Mouse (Mus musculus) forebrain, postnatal 0 days (tissue): ENCODE measurements around the gene Lcp1. TPM values are rescaled to one million over a fixed set of nuclear protein-coding genes. Genes with fewer than 3 reads are reported as not detected.
A peak's percentile ranks its signal among the peaks of the same experiment; 100 is the strongest.

Experiments used
- ATAC-seq: fragments of 200-750 bp; cut with Nextera tagmentation; 2 replicates; pipeline ENCODE4 v1.8.0; 2017; ENCODE audit warnings: mild to moderate bottlenecking, moderate library complexity
- DNase-seq: peaks from one replicate; pipeline ENCODE4 v3.0.0-alpha.2; 2015
- H3K27ac ChIP-seq: fragments of 300-500 bp; sonication (generic); 2 replicates; pipeline ENCODE4 v1.5.1; 2014; ENCODE audit warnings: low read depth, mild to moderate bottlenecking, antibody characterized with exemption, low read length, moderate library complexity, mixed read lengths
- H3K27me3 ChIP-seq: fragments of 300-500 bp; sonication (generic); 2 replicates; pipeline ENCODE4 v1.6.1; 2014; ENCODE audit warnings: mild to moderate bottlenecking, low read length, mixed read lengths; ENCODE audit not compliant: insufficient read depth
- H3K36me3 ChIP-seq: fragments of 300-500 bp; sonication (generic); 2 replicates; pipeline ENCODE4 v1.6.1; 2014; ENCODE audit warnings: mild to moderate bottlenecking, moderate library complexity; ENCODE audit not compliant: insufficient read depth
- H3K4me1 ChIP-seq: fragments of 300-500 bp; sonication (generic); 2 replicates; pipeline ENCODE4 v1.6.1; 2014; ENCODE audit warnings: antibody characterized with exemption; ENCODE audit not compliant: insufficient read depth
- H3K4me2 ChIP-seq: fragments of 300-500 bp; sonication (generic); 2 replicates; pipeline ENCODE4 v1.6.1; 2014; ENCODE audit warnings: low read depth, mild to moderate bottlenecking, moderate library complexity
- H3K4me3 ChIP-seq: fragments of 300-500 bp; sonication (generic); 2 replicates; pipeline ENCODE4 v1.5.1; 2014; ENCODE audit warnings: low read depth, low read length, mixed read lengths
- H3K9ac ChIP-seq: fragments of 300-500 bp; sonication (generic); 2 replicates; pipeline ENCODE4 v1.6.1; 2014; ENCODE audit warnings: mild to moderate bottlenecking
- H3K9me3 ChIP-seq: fragments of 300-500 bp; sonication (generic); 2 replicates; pipeline ENCODE4 v1.6.1; 2016; ENCODE audit warnings: low read length
- CTCF ChIP-seq: sonication (generic); IDR thresholded peaks from 2 replicates; pipeline ENCODE4 v1.5.1; 2016; ENCODE audit warnings: antibody characterized with exemption, control low read depth, low read depth
- WGBS: fragments of 180-500 bp; shearing (Covaris S2); extraction: QIAGEN DNeasy Blood & Tissue Kit; methylation state at CpG from one replicate; pipeline ENCODE4 v1.1.7; 2014; 5-methylcytosine and 5-hydroxymethylcytosine counted together
- microRNA-seq, 2 experiments: library from miRNA; unstranded; fragments of <30 nt; microRNA quantifications; one replicate each; pipeline ENCODE4; 2016
- polyA plus RNA-seq: library from polyadenylated mRNA; unstranded; fragments of >200 nt; fragmentation: Nextera tagmentation; extraction: Ambion mirVana; gene quantifications from 2 replicates; pipeline ENCODE4 v1.2.1, GENCODE M21; 2015
- total RNA-seq: library from RNA; depleted of rRNA; stranded (reverse); fragments of >200 nt; gene quantifications from 2 replicates; pipeline ENCODE4 v1.2.3, GENCODE M21; 2014; rRNA removed

The Lcp1 gene
- total and polyA plus RNA-seq, 2 experiments from 2014 or later: 7.4 to 7.5 TPM

GRCm38 (mm10) chr14:75246024-75247000 is 115.4 kb downstream of the Lcp1 start:
- Histone ChIP-seq H3K4me3 (no peak overlapping the region), H3K9me3 (no peaks in the 10 kb centered on the region), H3K27me3 (no peaks in the 10 kb centered on the region), H3K9ac (no peak overlapping the region), H3K27ac (peak overlapping the region; percentile 29; the same call in 1 of the 2 replicates), H3K4me2 (no peak overlapping the region), H3K4me1 (no peaks in the 10 kb centered on the region), H3K36me3 (no peaks in the 10 kb centered on the region)
- no peak for TF ChIP-seq CTCF
- ATAC-seq (no peak; the same call in 1 of the 2 replicates), DNase-seq (no peak)
- WGBS: 45% methylated on average over 11 of the region's 11 CpGs

- 89% methylated on average over 3 of the region's 3 CpGs for WGBS
- no peak overlapping the region for H3K4me3 ChIP-seq
- H3K9ac ChIP-seq: no peak overlapping the region
- no peak for TF ChIP-seq CTCF
- no peaks in the 10 kb centered on the region for H3K9me3 ChIP-seq
- H3K36me3 ChIP-seq: no peaks in the 10 kb centered on the region
- no peaks in the 10 kb centered on the region for H3K27me3 ChIP-seq
- no peaks in the 10 kb centered on the region for H3K4me1 ChIP-seq
- no peak overlapping the region for H3K27ac ChIP-seq
- no peak for ATAC-seq
- no peak overlapping the region for H3K4me2 ChIP-seq
- DNase-seq: no peak
Observed at GRCm38 (mm10) chr14:75250432-75250831, 119.5 kb downstream of the Lcp1 start.

- no peaks in the 10 kb centered on the region for H3K36me3 ChIP-seq
- H3K9ac ChIP-seq: no peak overlapping the region
- H3K9me3 ChIP-seq: no peaks in the 10 kb centered on the region
- no peak overlapping the region for H3K27ac ChIP-seq
- DNase-seq (no peak), ATAC-seq (no peak)
- TF ChIP-seq CTCF: no peak
- no peak overlapping the region for H3K4me3 ChIP-seq
- H3K27me3 ChIP-seq: no peaks in the 10 kb centered on the region
- no peaks in the 10 kb centered on the region for H3K4me1 ChIP-seq
- no peak overlapping the region for H3K4me2 ChIP-seq
- WGBS: 61% methylated on average over 5 of the region's 5 CpGs
Observed at GRCm38 (mm10) chr14:75256521-75256920, 125.6 kb downstream of the Lcp1 start.

- no peak for TF ChIP-seq CTCF
- H3K9me3 ChIP-seq: no peaks in the 10 kb centered on the region
- no peaks in the 10 kb centered on the region for H3K4me1 ChIP-seq
- no peak overlapping the region for H3K4me3 ChIP-seq
- H3K4me2 ChIP-seq: no peak overlapping the region
- 92% methylated on average over 5 of the region's 5 CpGs for WGBS
- ATAC-seq: no peak
- DNase-seq: no peak
- H3K27me3 ChIP-seq: no peaks in the 10 kb centered on the region
- no peaks in the 10 kb centered on the region for H3K36me3 ChIP-seq
- no peak overlapping the region for H3K9ac ChIP-seq
- H3K27ac ChIP-seq: no peak overlapping the region
Observed at GRCm38 (mm10) chr14:75269531-75269930, 138.6 kb downstream of the Lcp1 start.

- DNase-seq: peak; percentile 70
Observed at GRCm38 (mm10) chr14:75279716-75280115, 148.8 kb downstream of the Lcp1 start.

GRCm38 (mm10) chr14:75280406-75280805 is 149.5 kb downstream of the Lcp1 start:
- ATAC-seq (no peak), DNase-seq (peak; percentile 40)
- Histone ChIP-seq H3K4me2 (no peak overlapping the region), H3K9ac (no peak overlapping the region), H3K4me1 (peaks cover 14% of the 10 kb centered on the region), H3K27ac (peak overlapping the region; percentile 77; the same call in 1 of the 2 replicates), H3K36me3 (no peaks in the 10 kb centered on the region), H3K9me3 (no peaks in the 10 kb centered on the region), H3K4me3 (no peak overlapping the region), H3K27me3 (no peaks in the 10 kb centered on the region)
- WGBS: 26% methylated on average over 5 of the region's 5 CpGs
- TF ChIP-seq CTCF: no peak

More at GRCm38 (mm10) chr14:75279716-75280115, 148.8 kb downstream of the Lcp1 start:
- no peak overlapping the region for H3K4me3 ChIP-seq
- no peaks in the 10 kb centered on the region for H3K36me3 ChIP-seq
- peak overlapping the region; percentile 77 for H3K27ac ChIP-seq
- peak; percentile 12; the same call in 1 of the 2 replicates for ATAC-seq
- WGBS: 58% methylated on average over 6 of the region's 6 CpGs
- TF ChIP-seq CTCF: no peak
- no peak overlapping the region for H3K4me2 ChIP-seq
- H3K4me1 ChIP-seq: peaks cover 7% of the 10 kb centered on the region; the same call in 1 of the 2 replicates
- no peaks in the 10 kb centered on the region for H3K9me3 ChIP-seq
- no peaks in the 10 kb centered on the region for H3K27me3 ChIP-seq
- H3K9ac ChIP-seq: no peak overlapping the region

Small RNA genes lying within 50 kb of the gene (microRNA-seq; reads per million reads assigned to microRNA genes)
- gene Gm44482: 0 reads per million in 2 experiments

Other genes starting within 250 kb of the Lcp1 start
- gene Lrch1, start 183.2 kb upstream of the Lcp1 start, total RNA-seq: 12.6 and 20.8 TPM in 2 replicates
- gene Lrch1, start 183.2 kb upstream of the Lcp1 start, polyA plus RNA-seq: 8.1 and 12.7 TPM in 2 replicates
- 0.05 and 0.54 TPM in 2 replicates for gene Rubcnl, start 115.1 kb upstream of the Lcp1 start, total RNA-seq
- 0.09 and 0.17 TPM in 2 replicates for gene Rubcnl, start 115.1 kb upstream of the Lcp1 start, polyA plus RNA-seq
- gene Lrrc63, start 220 bp upstream of the Lcp1 start, total RNA-seq: not detected in 2 replicates
- gene Lrrc63, start 220 bp upstream of the Lcp1 start, polyA plus RNA-seq: not detected in 2 replicates
- gene Cpb2, start 111.2 kb downstream of the Lcp1 start, total RNA-seq: not detected in 2 replicates
- not detected in 2 replicates for gene Cpb2, start 111.2 kb downstream of the Lcp1 start, polyA plus RNA-seq
- 21.4 and 25.7 TPM in 2 replicates for gene Zc3h13, start 153.3 kb downstream of the Lcp1 start, total RNA-seq
- 31.4 and 51.3 TPM in 2 replicates for gene Zc3h13, start 153.3 kb downstream of the Lcp1 start, polyA plus RNA-seq